Mouse (Mus musculus): ENCODE data around the gene Hamp2.
A peak's percentile ranks its signal among the peaks of the same experiment; 100 is the strongest.

Gene Hamp2

DNA sequence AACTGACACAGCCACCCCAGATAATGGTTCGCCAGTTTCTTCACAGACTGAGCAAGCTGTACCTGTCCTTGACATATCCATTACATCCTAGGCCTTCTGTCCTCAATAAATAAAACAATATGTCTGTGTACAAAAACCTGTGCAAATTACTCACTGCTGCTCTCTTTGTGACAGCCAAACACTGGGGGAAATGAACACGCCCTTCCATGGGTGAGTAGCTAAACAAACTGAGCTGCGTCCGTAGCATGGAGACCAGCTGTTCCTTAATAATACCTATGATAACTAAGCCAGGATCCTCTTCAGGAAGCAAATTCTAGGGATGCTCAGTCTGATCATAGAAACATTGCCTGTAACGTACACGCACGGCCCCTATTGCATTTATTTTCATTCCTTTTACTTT is 35.7 kb downstream of the Hamp2 start:
- DNase-seq = no peak

DNA sequence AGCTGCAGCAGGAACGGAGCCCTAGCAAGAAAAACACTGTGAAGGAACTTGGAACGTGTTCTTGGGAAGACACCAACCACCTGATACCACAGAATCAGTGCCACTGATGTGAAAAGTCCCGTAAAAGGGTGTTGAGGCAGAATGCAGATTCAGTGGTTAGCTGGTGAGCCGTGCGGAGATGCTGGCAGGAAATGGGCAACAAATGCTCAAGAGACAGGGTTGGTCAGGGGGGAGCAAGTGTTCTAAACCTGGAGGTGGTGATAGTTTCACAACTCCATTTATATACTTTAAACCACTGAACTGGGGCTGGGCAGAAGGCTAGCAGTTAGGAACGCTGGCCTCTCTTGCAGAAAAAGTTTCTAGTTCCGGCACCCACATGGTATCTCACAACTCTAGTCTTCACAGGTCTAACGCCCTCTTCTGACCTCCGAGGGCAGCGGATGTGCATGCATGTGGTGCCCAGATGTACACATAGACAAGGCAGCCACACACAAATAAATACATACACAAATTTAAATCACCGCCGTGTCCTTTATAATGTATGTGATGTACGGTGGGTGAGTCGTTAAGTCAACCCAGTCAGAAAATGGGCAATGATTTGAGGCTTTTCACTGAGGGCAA is 36.8 kb downstream of the Hamp2 start:
- DNase-seq = no peak

DNA sequence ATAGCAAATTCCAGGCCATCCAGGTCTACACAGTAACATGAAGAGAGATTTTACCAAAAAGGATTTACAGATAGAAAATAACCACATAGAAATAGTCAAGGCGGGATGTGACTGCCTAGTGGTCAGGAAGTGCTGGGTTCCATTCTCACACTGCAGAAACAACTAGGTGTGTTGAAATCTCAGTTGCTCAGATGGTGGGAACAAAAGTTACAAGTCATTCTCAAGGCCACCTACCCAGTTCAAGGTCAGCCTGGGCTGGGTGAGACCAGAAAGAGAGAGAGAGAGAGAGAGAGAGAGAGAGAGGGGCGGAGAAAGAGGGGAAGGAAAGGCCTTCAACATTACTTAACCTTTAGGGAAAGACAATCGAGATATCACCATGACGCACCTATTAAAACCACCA is 37.6 kb downstream of the Hamp2 start:
- no peak for DNase-seq

DNA sequence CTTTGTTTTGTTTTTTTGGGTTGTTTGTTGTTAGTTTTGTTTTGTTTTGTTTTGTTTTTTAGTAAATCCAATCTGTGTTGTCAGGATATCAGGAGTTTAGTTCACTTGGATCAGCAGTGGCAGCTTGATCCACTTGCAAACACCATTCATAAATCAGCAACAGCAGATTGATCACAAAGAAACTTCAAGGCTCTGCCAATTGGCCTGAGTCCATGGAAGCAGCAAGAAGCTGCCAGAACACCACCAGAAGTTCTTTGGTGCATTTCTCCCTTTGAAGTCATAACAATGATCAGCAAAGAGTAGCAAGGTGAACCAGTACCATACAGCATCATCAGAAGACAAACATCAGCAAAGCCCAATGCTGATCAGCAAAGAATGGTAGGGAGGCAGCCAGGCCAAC is 40.4 kb downstream of the Hamp2 start:
- DNase-seq = no peak

DNA sequence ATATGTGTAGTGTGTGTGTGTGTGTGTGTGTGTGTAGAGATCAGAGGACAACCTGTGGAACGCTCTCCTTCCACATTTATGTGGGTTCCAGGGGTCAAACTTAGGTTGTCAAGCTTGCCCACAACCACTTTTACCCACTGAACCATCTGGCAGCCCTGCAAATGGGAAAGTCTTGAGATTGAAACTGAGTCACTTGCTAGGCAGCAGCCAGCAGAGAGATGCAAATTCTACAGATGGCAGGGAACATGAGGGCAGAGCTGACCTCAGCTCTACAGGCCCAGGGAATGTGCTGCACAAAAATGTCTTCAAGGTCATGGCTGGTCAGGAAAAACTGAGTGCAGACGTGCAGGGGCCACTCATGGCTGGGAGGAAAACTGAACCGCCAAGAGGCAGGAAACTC is 43.1 kb downstream of the Hamp2 start:
- DNase-seq = no peak

DNA sequence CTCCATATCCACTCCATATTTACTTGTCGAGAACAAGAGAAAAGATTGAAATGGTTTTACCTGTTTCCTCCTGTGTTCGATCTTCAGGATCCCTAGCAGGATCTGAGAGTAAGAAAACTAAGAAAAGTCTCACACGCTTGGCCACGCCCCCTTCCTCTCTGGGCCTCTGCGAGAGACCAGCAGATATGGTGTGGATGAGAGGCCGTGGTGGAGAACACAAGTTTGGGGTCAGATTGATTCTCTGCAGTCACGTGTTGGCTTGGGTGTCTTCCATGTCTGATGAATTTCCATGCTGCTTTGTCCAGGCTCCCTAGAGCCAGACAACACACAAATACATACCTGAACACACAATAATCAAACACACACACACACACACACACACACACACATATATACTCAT is 44.3 kb downstream of the Hamp2 start, which contains the start of gene Cd22:
TSS of gene Cd22 (minus strand) at position 167 of the 400 bp plus-strand sequence.
- DNase-seq = no peak

DNA sequence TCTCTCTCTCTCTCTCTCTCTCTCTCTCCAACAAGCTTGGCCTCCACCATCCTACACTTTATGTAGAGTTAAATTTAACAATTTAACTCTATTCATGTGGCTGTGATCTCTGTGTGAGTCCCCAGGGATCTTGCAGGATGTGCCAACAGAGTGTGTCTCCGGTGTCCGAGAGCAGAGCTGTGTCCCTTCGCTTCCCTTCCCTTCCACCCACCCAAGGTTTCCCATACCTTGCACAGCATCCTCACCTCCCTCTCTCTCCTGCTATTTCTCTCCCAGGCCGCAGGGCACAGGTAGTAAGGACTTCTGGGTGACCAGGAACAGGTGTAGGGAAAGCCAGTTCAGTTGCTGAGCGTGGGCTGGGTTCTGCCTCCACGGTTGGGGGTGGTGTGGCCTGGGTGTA is 45.5 kb downstream of the Hamp2 start:
- no peak for DNase-seq

DNA sequence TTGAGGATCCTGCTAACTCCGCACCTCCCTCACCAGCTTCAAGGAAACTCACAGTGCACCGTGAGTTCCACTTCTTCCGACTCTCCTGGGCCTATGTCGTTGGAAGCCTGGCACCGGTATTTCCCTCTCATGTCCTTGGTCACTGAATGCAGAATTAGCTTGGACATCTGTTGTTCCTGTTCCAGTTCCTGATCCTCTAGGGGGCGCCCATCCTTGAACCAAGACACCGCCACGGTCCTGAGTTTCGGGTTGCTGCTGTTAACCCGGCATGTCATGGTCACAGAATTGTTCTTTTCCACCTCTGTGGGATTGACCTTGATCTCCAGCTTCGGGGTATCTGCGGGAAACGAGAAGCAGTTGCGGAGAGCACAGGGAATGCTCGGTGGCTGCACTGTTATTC is 51.4 kb downstream of the Hamp2 start:
- DNase-seq = peak; percentile 79
